Mouse (Mus musculus) CH12.LX (cell line): Measurements from ENCODE around the gene Rab32. TPM values are rescaled to one million over a fixed set of nuclear protein-coding genes. Genes with fewer than 3 reads are reported as not detected.

Experiments used
- DNase-seq: peaks from one replicate; pipeline ENCODE4 v3.0.0-alpha.2; 2013; ENCODE audit errors: extremely low read depth
- H3K27ac ChIP-seq: 2 replicates; pipeline ENCODE4 v1.5.1; 2012; ENCODE audit warnings: low read depth, mild to moderate bottlenecking, control low read depth, moderate library complexity; ENCODE audit not compliant: insufficient read depth
- H3K27me3 ChIP-seq: replicated peaks from 2 replicates; pipeline ENCODE3; 2012; ENCODE audit warnings: inconsistent platforms
- H3K36me3 ChIP-seq, 2 experiments: replicated peaks in 1 of 2; 2 replicates each; pipeline versions ENCODE3 to v1.6.1; 2012; ENCODE audit warnings: inconsistent platforms in 1 of 2, low read length in 1 of 2, mild to moderate bottlenecking in 1 of 2, mixed read lengths in 1 of 2, moderate library complexity in 1 of 2; ENCODE audit not compliant: control insufficient read depth in 1 of 2, insufficient read depth in 1 of 2
- H3K4me1 ChIP-seq, 2 experiments: 2 replicates each; pipeline ENCODE4 v1.6.1; 2012; ENCODE audit warnings: inconsistent platforms in 1 of 2, moderate library complexity in 1 of 2; ENCODE audit not compliant: insufficient read depth in 2 of 2, control insufficient read depth in 1 of 2
- H3K4me2 ChIP-seq: 2 replicates; pipeline ENCODE4 v1.6.1; 2012; ENCODE audit warnings: low read depth, mild to moderate bottlenecking, control low read depth; ENCODE audit not compliant: poor library complexity, insufficient read depth, severe bottlenecking
- H3K4me3 ChIP-seq, 3 experiments: fragments of 150-350 bp in 1 of 3; sonication (generic) in 1 of 3; replicated peaks in 1 of 3; 2 replicates each; pipeline versions ENCODE3 to v1.5.1; 2011 to 2012; ENCODE audit warnings: low read depth in 2 of 3, low read length in 2 of 3, mild to moderate bottlenecking in 2 of 3, moderate library complexity in 2 of 3, control low read depth in 1 of 3, improper control_type of control experiment in 1 of 3, inconsistent platforms in 1 of 3, mixed read lengths in 1 of 3; ENCODE audit not compliant: poor library complexity in 1 of 3
- H3K79me2 ChIP-seq: replicated peaks from 2 replicates; pipeline ENCODE4 v1.6.1; 2012; ENCODE audit warnings: mild to moderate bottlenecking, moderate library complexity; ENCODE audit not compliant: control insufficient read depth, poor library complexity, insufficient read depth, severe bottlenecking; ENCODE audit errors: extremely low read depth
- H3K9ac ChIP-seq: 2 replicates; pipeline ENCODE4 v1.6.1; 2012; ENCODE audit warnings: low read depth, mild to moderate bottlenecking, control low read depth, moderate library complexity; ENCODE audit not compliant: insufficient read depth
- H3K9me3 ChIP-seq: replicated peaks from 2 replicates; pipeline ENCODE3; 2012; ENCODE audit warnings: low read length, inconsistent platforms, mixed read lengths
- MAZ ChIP-seq: IDR thresholded peaks from 2 replicates; pipeline ENCODE4 v1.6.1; 2012; ENCODE audit warnings: low read depth, mild to moderate bottlenecking, inconsistent platforms, low read length, improper control_type of control experiment, moderate library complexity
- POLR2AphosphoS2 ChIP-seq: IDR thresholded peaks from 2 replicates; pipeline ENCODE4 v1.6.1; 2011; ENCODE audit warnings: low read depth, low read length, improper control_type of control experiment
- dilution Hi-C: fragments of 300-500 bp; cut with MboI; formaldehyde crosslinking; loops from 2 replicates; pipeline ENCODE4 v1.14.3; 2020; ENCODE audit warnings: low sequenced_read_pairs; ENCODE audit not compliant: extremely low pct_unique_long_range_greater_than_20kb, extremely low pct_ligation_motif_present
- in situ Hi-C: fragments of 300-500 bp; cut with MboI; formaldehyde crosslinking; loops from 3 replicates; pipeline ENCODE4 v1.14.3; 2019; ENCODE audit warnings: low sequenced_read_pairs, low pct_ligation_motif_present, low pct_unique_long_range_greater_than_20kb, mixed read lengths
- polyA plus RNA-seq: library from polyadenylated mRNA; unstranded; fragments of >175 nt; gene quantifications from 2 replicates; pipeline ENCODE4 v1.2.1, GENCODE M21; 2012; ENCODE audit warnings: low read depth; ENCODE audit not compliant: insufficient read length
- total RNA-seq, 2 experiments: library from RNA; depleted of rRNA; stranded (reverse); fragments of 300-350 nt in 1 of 2; fragments of >200 nt in 1 of 2; gene quantifications; 2 replicates each; pipeline ENCODE4 v1.2.3; 2012 to 2014

The Rab32 gene
- total and polyA plus RNA-seq, 3 experiments: not detected

GRCm38 (mm10) chr10:10544955-10545354, 13.1 kb downstream of the Rab32 start:
- no peaks in the 10 kb centered on the region for H3K79me2 ChIP-seq
- TF ChIP-seq MAZ (no peak), POLR2AphosphoS2 (no peak)
- TF ChIP-seq, all 38 proteins: peak for 0
- Histone ChIP-seq H3K4me2 (no peak overlapping the region), H3K27me3 (no peaks in the 10 kb centered on the region), H3K4me1 (no peaks in the 10 kb centered on the region), H3K4me3 (no peak overlapping the region), H3K27ac (no peak overlapping the region), H3K36me3 (no peaks in the 10 kb centered on the region), H3K9ac (no peak overlapping the region), H3K9me3 (no peaks in the 10 kb centered on the region)
- dilution Hi-C loops (no loop called here), in situ Hi-C loops (no loop called here)
- DNase-seq: no peak

Other genes with a start within 250 kb of the Rab32 start
- not detected in 2 replicates for gene Adgb, start 85.9 kb downstream of the Rab32 start, total RNA-seq (2012; rRNA removed)
- gene Adgb, start 85.9 kb downstream of the Rab32 start, total RNA-seq (2014; rRNA removed): not detected in 2 replicates
- not detected in 2 replicates for gene Adgb, start 85.9 kb downstream of the Rab32 start, polyA plus RNA-seq
- gene Gm10944, start 123.1 kb upstream of the Rab32 start, total RNA-seq (2012; rRNA removed): not detected in 2 replicates
- gene Gm10944, start 123.1 kb upstream of the Rab32 start, total RNA-seq (2014; rRNA removed): not detected in 2 replicates
- not detected in 2 replicates for gene Gm10944, start 123.1 kb upstream of the Rab32 start, polyA plus RNA-seq